Mouse (Mus musculus): ENCODE data around the gene Gm20388.
"Not testable (repeated sequence)": the region's sequence is repeated elsewhere in the genome, so short reads cannot be mapped to it uniquely, and the experiment has no call there.

Gene Gm20388

DNA sequence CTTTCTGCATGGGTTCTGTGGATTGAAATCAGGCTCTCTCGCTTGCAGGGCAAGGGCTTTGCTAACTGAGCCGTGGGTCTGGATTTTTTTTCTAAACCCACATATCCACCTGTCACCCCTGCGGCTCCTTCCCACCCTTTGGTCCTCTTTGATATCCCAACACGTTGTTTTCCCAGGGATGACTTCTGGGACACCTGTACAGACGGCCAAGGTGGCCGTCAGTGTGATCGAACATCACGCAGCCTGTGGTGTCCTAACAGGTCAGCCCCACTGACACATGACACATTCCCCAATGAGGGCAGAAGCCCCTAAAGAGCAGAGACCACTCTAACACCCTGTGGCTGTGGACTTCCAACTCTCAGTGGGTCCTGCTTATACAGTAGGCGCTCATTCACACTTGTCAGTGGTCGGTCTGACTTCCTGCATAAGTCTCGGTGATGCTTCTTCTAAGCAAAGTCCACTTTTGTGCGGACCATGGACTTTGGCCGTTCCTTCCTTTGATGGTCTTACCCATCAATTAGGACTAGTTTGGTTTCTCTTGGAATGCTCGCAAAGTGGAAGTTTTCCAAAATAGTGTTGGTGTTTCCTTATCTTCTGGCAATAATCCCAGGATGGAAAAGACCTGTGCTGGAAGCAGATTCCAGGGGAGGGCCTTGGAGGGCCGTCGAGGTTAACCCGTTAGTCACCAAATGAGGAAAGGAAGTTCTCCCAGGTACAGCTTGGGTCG, 1751.2 kb downstream of the Gm20388 start:
- no peak for DNase-seq (ENCODE audit: low read depth, low spot score)

DNA sequence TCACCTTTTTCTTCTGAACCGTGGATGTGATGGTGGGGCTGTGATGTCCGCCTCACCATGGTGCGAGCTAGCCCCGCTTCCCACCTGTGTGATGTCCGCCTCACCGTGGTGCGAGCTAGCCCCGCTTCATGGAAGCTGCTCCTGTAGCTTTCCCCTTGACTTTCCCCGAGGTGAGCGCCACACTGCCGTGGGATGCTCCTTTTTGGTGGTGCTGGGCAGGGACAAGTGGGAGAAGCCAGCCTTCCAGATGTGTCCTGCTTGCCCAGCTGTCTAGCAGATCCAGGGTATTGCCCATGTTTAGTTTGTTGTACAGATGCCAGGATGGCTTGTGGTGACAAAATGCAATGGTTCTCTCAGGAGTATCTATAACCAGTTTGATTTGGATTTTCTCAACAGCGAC, 1752.5 kb downstream of the Gm20388 start:
- no peak for DNase-seq (ENCODE audit: low read depth, low spot score)

DNA sequence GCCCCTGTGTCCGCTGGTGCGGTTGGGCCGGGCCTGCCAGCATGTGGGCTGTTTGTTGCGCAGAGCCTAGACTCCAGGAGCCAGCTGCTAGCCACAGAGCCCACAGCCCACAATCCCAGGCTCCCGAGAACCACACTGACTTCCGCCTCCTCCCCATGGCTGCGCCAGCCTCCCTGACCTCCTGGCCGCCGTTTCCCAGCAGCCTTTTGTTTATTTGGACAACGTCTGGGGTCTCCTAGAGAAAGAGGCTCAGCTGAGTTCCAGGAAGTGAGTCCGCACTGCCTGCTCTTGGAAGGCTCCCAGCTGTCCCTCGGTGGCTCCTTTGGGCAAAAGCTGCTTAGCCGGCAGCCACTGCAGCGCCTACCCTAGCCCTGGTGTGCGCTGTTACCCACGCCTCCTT, 1754.7 kb downstream of the Gm20388 start:
- no peak for DNase-seq (ENCODE audit: low read depth, low spot score)

DNA sequence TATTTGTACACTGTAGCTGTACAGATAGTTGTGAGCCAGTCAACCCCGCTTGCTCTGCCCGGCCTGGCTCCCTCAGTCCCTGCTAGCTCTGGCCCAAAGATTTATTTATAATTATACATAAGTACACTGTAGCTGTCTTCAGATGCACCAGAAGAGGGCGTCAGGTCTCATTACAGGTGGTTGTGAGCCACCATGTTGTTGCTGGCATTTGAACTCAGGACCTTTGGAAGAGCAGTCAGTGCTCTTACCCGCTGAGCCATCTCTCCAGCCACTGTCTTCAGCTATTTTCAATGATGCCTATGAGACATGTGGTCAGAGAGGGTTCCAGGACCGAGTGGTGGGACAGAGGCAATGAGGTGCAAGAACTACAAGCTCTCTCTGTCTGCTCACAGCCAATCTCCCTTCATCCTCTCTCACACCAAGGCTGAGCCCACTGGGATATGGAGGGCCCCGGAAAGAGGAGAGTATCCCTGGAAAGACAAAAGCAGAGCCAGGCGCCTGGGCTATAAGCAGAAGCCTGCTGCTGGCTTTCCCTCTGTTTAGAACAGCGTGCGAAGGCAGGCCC, 1757.4 kb downstream of the Gm20388 start:
- DNase-seq (ENCODE audit: low read depth, low spot score): not testable (repeated sequence)

DNA sequence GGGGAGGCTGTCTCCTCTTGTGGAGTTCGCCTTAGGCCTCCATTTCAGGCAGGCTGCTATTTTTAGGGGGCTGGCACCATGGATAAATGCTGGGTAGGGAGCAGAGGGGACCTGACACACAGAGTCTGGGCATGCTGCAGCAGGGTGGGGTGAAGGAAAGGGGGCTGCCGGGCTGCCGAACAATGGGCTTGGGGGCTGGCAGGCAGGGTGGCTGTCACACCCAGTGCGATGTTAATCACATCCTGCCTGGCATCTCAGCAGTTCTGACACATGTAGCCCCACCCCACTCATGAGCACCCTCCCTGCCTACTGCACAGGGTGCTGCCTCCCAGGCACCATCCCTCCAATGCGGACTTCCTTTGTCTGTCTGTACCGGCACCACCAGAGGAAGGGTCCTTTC, 1757.9 kb downstream of the Gm20388 start:
- DNase-seq (ENCODE audit: low read depth, low spot score): no peak

DNA sequence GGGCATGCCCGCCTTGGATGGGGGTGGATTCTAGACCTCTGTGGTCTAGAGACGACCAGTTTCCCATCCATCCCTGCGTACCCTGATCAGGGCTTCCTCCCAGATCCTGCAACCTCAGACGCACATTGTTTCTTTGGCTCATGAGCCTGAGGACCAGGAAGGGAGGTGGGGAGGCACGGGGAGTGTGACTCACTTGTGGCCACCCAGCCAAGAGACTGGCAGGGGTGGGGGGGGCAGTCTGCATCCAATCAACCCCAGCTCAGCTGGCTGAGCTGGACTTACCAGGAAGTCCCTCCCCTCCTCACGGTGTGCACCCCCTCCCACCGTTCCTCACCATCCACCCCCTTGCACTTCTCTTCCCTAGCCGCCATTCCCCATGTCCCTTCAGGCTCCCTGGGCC, 1758.6 kb downstream of the Gm20388 start:
- DNase-seq (ENCODE audit: low read depth, low spot score): no peak

DNA sequence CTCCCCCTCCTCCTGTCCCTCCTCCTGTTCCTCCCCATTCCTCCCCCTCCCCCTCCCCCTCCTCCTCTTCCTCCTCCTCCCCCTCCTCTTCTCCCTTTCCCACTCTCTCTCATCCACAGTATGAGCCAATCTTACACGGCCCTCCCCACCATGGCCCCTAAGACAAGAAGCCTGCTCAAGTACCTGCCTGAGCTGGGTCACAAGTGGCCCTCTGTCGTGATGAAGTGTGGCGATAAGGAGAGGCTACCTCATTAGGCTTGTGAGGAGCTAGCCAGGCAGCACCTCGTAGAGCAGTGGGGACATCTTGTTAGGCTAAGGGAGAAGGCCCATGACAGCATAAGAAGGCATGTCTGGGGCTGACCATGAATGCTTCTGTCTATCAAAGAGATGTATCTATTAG, 1762.5 kb downstream of the Gm20388 start:
- DNase-seq (ENCODE audit: low read depth, low spot score): no peak

DNA sequence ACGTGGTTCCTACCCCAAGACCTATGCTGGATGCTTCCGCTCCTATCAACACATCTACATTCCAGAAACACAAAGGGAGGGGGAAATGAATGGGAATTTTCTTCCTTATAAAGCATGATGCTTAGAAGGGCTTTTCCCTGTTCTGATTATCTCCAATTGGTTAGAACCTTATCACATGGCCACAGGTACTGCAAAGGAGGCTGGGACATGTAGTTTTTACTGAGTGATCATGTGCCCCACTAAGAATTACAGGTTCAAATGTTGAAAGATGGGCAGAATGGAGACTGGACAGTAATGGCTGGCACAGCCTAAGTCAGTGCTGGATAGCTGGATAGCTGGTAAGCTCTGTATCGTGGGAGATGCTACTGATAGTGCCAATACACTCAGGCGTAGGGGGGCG, 1763.3 kb downstream of the Gm20388 start:
- no peak for DNase-seq (ENCODE audit: low read depth, low spot score)

DNA sequence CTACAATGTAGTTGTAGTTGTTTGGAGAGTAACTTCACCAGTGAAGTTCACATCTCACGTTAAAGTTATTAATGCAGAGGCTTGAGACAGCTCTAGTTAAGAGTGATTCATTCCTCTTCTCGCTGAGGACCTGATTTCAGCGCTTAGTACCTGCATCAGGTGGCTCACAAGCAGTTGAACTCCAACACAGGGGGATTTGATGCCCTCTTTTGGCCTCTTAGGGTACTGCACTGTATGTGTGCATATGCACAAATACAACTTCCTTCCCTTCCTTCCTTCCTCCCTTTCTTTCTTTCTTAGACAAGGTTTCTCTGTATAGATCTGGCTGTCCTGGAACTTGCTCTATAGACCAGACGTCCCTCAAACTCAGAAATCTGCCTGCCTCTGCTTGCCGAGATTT, 1763.9 kb downstream of the Gm20388 start:
- DNase-seq (ENCODE audit: low read depth, low spot score): no peak

DNA sequence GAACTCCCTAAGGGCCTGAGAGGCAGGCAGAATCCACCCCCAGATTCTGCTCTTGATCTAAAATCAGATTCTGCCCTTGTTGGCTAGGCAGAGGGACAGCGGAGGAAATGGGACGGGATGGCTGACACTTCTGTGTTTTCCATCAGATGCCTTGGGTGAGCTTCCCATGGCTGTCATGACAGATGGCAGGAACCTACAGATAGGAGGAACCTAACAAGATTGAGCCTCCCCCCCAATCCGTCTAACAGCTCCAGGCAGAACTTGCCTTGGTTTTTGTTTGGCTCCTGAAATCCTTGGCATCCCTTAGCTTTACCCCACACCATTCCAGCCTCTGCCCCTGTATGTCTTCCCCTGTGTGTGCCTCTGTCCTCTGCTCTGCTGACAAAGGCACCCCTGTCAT, 1764.5 kb downstream of the Gm20388 start:
- no peak for DNase-seq (ENCODE audit: low read depth, low spot score)

DNA sequence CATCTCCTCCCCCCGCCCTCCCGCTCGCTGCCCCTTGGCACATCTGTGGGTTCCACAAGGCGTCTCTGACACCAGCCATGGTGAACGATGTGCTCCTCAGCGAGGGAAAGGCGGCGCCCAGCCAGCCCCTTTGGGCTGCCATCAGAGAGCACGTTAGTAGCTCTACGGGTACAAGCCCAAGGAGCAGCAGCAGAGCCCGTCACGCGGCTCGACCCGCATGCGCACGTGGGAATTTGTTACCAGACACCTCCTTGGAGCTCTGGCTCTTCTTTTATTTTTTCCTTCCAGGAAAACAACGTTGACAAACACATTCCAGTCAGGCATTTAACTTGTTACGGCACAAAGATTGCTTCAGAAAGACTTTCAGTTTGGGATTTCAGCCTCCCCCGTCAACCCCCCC, 1765.1 kb downstream of the Gm20388 start:
- no peak for DNase-seq (ENCODE audit: low read depth, low spot score)

DNA sequence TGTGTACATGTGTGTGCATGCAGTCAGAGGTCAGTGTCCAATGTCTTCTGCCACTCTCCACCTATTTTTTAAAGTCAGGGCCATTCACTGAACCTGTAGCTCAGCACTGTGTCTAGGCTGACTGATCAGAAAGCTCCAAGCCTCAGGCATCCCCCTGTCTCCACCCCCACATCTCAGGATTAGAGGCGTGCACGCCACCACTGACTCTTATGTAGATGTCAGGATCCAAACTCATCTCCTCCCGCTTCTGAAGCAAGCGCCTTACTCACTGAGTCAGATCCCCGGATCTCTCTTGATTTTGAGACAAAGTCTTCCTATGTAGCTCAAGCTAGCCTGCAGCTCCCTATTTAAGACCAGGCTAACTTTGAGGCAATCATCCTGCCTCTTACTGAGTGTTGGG, 1768.1 kb downstream of the Gm20388 start:
- no peak for DNase-seq (ENCODE audit: low read depth, low spot score)

DNA sequence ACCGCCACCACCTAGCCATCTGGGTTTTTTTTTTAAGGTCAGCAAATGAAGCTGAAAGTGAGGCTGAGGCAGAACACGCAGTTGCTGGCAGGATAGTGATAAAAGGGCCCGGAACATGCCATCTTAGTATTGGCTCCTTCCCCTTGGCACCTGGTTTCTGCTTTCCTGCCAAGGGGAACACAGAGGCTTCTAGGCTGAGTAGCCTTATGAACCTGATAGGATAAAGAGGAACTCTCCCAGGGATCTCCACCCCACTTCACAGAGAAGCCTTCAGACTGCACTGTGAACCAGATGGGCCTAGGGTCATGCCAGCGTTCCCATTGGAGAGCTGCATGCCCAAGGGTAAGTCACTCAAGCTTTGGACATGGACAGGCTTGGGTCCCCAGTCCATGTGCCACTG, 1770.3 kb downstream of the Gm20388 start:
- no peak for DNase-seq (ENCODE audit: low read depth, low spot score)

DNA sequence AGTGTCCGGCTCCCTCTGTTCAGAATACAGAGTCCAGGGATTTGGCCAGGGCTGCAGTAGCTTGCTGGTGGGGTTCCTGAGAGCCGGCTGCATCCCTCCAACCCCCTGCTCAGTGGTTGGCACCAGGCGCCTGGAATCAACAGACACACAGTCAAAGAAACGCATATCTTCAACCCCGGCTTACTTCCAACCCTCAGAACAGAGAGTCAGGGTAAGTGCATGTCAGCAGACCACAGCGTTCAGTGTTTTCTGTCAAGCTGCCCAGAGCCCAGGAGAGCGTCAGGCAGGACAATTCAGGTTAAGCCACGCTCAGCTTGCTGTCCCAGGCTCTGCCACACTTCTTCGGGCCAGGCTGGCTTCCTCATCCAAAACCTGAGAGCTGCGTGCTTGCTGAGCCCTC, 1770.8 kb downstream of the Gm20388 start:
- DNase-seq (ENCODE audit: low read depth, low spot score): no peak

DNA sequence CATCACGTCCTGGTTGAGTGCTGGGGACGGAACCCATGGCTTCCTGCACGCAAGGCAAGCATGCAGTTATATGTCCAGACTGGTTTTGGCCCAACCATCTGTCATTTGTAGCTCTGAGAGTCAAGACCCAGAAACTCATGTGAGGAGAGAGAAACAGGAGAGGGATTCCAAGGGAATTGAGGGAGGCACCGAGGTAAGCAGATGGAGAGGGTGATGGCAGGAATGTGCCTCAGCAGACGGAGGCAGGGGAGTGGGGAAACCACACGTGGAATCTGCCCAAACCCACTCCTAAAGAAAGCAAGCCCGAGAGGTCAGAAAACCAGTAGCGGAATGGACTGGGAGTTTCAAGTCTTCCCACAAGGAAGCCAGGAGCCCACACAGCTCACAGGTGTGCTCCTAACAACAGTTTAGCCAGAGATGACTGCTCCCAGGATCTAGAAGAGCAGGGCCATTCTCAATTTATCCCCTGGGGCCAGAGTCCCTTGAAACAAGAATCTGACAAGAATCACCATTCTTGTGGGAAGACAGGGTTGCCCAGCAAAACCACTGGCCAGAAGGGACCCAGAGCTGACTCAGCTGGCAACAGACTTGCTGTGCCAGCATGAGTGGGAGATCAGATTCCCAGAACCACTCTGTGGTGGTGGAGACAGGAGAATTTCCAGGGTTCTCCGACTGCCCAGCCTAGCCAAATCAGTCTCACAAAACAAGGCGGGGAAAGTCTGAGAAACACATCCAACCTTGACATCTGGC, 1772.6 kb downstream of the Gm20388 start:
- no peak for DNase-seq (ENCODE audit: low read depth, low spot score)

DNA sequence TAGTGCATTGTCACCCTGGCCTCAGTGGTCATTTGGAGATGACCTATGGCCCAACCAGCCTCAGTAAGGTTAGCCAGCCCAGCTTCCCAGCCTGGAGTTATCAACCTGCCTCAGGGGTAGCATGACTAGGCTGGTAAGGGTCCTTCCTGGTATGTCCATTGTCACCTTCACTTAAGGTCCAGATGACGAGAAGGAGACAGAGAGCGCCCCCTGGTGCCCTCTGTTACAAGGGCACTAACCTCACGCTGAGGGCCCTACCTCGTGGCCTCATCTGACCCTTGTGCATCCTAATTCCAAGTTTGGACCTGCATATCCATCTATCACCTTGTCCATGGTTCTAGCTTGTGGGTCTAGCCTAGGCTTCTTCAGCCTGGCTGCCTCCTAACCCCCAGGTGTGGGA, 1774.8 kb downstream of the Gm20388 start:
- no peak for DNase-seq (ENCODE audit: low read depth, low spot score)

DNA sequence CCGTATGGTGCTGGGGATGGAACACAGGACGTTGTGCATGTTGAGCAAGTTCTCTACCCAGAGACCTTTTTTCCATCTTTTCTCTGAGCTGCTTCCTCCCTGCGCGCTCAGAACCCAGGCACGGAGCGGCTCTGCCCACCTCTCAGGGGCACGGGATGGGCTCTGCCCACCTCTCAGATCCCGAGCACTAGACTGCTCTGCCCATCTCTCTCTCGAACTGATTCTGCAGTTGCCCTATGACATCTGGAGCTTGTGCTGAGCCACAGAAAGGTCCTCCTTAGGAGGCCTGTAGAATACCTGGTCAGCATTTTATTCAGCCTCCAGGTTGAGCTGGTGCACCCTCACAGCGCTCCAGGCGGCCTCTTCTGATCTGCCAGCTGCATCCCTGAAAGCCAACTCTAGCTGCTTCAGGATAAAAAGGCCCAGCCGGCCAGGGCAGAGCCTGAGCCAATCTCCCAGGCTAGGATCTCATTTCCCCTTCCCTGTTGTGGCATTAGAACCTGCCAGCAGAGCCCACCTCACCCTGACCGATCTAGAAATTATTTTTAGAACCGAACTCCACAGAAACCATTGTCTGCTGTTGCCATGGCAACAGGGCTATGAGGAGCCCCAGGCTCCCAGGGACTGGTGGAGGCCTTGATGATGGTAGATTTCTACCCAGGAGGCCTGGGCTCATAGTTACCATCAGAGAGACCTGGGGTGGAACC, 1777.0 kb downstream of the Gm20388 start:
- DNase-seq (ENCODE audit: low read depth, low spot score): no peak

DNA sequence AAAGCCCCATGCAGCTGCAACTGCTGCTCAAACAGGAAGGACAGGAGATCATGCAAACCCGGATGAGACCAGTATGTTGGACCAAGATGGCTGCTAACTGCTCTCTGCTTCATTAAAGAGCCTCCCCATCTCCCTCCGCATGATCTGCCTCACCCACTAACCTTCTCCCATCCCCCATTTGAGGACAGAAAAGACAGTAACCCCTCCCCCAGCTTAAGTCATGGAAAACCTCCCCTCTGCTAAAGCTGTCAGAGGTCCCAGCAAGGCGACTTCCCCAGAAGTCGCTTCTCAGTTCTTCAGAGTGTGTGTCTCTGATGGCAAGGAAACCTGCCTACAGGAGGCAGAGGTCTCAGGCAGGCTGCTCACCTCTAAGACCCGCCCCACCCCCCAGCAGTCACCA, 1777.9 kb downstream of the Gm20388 start:
- DNase-seq (ENCODE audit: low read depth, low spot score): no peak

DNA sequence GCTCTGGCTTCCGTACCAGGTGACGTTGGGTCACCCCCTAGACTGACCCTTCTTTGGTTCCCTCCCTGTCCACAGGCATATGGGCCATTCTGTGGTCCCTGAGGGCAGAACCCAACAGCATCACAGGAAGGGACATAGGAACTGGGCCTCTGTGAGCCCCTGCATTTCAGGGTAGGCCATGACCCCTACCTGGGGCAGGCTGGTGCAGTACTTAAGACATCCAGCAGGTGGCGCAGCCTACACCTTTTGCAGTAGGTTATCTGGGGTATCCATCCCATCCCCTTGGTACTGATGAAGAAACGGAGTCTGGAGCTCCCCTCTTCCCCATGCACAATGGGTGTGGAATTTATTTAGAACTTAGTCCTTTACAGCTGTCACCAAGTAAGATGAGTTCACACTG, 1783.8 kb downstream of the Gm20388 start:
- DNase-seq (ENCODE audit: low read depth, low spot score): no peak

DNA sequence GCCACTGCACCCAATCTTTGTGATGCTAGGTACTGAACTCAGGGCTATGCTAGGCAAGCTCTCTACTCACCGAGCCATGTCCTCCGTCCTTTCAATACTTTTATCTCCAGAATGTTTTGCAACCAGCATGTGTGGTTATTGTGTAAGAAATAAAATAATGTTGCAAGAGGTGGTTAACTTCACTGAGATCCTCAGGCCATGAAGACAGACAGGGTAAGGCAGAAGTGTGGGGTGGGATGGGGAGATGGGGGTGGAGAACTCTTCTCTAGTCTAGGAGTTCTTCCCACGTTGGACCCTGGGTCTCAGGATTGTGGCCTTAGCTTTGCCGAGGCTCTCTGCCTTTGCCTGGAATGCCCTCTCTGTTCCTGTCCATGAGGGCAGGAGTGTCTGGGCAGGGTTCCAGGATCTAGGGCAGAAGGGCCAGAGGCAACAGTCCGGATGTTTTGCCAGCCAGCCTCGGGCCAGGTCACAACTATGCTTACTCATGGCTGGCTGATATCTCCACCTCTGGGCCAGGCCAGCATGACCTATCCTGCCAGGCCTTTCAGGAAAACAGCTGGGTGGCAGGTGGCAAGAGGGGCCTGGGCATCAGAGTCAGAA, 1785.0 kb downstream of the Gm20388 start:
- DNase-seq (ENCODE audit: low read depth, low spot score): no peak

DNA sequence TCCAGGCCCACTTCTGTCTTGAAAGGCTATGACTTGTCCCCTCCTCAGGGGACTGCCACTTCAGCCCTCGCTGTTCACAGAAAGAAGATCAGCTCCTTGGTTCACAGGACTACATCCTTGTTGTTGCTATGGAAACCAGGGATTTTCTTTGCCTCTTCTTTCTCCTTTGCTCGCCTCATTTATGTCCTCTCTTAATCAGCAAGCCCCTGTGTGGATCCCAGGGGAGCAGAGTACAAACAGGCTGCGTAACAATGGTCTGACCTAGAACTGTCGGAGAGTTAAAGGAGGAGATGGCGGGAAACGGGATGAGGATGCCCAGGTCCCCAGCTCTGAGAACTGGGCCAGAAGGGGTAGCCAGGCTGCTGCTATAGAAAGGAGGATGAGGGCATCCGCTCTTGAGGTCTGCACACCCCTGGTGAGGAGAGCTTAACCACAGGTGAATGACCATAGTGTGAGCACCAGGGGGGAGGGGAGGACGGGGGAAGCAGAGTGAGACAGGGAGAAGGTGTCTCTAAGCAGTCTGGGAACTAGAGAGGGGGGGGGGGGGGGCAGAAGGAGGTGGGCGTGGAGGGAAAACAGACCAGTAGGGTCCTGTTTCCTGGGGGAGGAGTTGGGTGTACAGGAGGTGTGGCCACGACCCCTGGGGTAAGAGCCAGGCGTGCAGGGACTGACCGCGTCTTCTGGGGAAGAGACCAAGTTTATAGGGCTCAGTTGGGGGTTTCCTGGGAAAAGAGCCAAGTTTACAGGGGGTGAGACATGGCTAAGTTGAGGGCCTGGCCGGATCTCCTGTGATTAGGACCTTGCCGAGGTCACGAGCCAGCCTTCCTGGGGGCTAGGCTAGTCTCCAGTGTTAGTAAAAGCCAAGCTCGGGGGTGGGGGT, 1787.3 kb downstream of the Gm20388 start:
- DNase-seq (ENCODE audit: low read depth, low spot score): no peak

Measured in retina, adult 2 months (tissue).